Mouse (Mus musculus): ENCODE measurements around the gene Adam15.

- no peak for TF ChIP-seq CTCF (IDR thresholded peaks at IDR 0.05; ENCODE audit: insufficient read depth, low read depth, low read length)
- TF ChIP-seq POLR2A (IDR thresholded peaks at IDR 0.05; ENCODE audit: insufficient read depth, low read depth, low read length), result no peak
Observed at GRCm38 (mm10) chr3:89382950-89383349, 33.2 kb upstream of the Adam15 start.

Data from olfactory bulb, adult 2 months (tissue).